Mouse (Mus musculus): ENCODE data around the gene Slc26a8. TPM values are rescaled to one million over a fixed set of nuclear protein-coding genes. Genes with fewer than 3 reads are reported as not detected.
A peak's percentile ranks its signal among the peaks of the same experiment; 100 is the strongest.

The Slc26a8 gene
- polyA plus RNA-seq, 1 experiment from 2014 or later = 0.22 TPM

GRCm38 (mm10) chr17:28699789-28700188, 9.8 kb upstream of the Slc26a8 start:
- no peak overlapping the region for H3K27ac ChIP-seq (ENCODE audit: poor library complexity, severe bottlenecking)
- H3K9ac ChIP-seq = no peak overlapping the region
- no peak overlapping the region for H3K4me3 ChIP-seq
- ATAC-seq (ENCODE audit: insufficient number of reproducible peaks, low FRiP score) = no peak
- H3K36me3 ChIP-seq = peaks cover 4% of the 10 kb centered on the region
- H3K9me3 ChIP-seq (replicated peaks) = no peaks in the 10 kb centered on the region
- H3K4me1 ChIP-seq (replicated peaks) = peaks cover 51% of the 10 kb centered on the region
- no peaks in the 10 kb centered on the region for H3K27me3 ChIP-seq (replicated peaks)
- no peak overlapping the region for H3K4me2 ChIP-seq
- 72% methylated on average over 7 of the region's 7 CpGs for WGBS

DNA sequence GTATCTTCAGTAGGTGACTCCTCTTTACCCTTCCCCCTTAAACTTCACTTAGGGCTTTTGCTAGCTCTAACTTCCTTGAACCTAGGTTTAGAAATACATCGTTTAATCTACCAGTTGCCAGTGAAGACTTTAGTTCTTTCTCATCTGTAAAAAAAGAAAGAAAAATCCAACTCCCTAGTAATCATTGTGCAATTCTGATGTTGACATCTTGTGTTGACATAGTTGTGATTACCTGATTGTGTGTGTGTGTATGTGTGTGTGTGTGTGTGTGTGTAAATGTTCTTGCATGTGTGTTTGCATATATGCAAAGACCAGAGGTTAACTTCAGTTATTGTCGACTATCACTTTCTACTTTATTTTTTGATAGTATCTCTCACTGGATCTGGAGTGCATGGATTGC, 8.6 kb upstream of the Slc26a8 start:
- Histone ChIP-seq H3K4me2 (no peak overlapping the region), H3K4me1 (replicated peaks) (peaks cover 57% of the 10 kb centered on the region), H3K27me3 (replicated peaks) (no peaks in the 10 kb centered on the region), H3K27ac (ENCODE audit: poor library complexity, severe bottlenecking) (no peak overlapping the region), H3K9me3 (replicated peaks) (no peaks in the 10 kb centered on the region), H3K9ac (no peak overlapping the region), H3K36me3 (peaks cover 6% of the 10 kb centered on the region), H3K4me3 (no peak overlapping the region)
- ATAC-seq (ENCODE audit: insufficient number of reproducible peaks, low FRiP score) = no peak
- WGBS = 81% methylated on average over 2 of the region's 2 CpGs

DNA sequence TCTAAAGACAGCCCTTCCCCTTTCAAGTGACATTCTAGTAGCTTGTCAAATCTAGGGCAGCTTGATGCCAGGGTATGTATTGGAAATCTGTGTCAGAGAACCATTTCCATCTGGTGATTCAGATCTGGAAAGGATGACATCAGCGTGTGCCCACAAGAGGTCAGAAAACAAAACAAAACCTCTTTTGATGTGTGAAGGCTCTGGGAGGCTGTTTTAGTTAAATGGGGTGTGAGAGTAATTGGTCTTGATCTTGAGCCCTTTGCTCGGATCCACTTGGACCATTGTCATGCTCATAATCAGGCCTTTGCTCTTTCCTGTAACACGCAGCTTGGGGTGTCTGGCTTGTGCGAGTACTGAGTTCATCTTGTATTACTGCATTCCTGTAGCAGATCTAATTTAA, 8.2 kb upstream of the Slc26a8 start:
- Histone ChIP-seq H3K36me3 (peaks cover 7% of the 10 kb centered on the region), H3K9ac (no peak overlapping the region), H3K4me1 (replicated peaks) (peaks cover 60% of the 10 kb centered on the region), H3K4me2 (no peak overlapping the region), H3K27me3 (replicated peaks) (no peaks in the 10 kb centered on the region), H3K9me3 (replicated peaks) (no peaks in the 10 kb centered on the region), H3K4me3 (no peak overlapping the region), H3K27ac (ENCODE audit: poor library complexity, severe bottlenecking) (no peak overlapping the region)
- no peak for ATAC-seq (ENCODE audit: insufficient number of reproducible peaks, low FRiP score)
- 62% methylated on average over 4 of the region's 4 CpGs for WGBS

DNA sequence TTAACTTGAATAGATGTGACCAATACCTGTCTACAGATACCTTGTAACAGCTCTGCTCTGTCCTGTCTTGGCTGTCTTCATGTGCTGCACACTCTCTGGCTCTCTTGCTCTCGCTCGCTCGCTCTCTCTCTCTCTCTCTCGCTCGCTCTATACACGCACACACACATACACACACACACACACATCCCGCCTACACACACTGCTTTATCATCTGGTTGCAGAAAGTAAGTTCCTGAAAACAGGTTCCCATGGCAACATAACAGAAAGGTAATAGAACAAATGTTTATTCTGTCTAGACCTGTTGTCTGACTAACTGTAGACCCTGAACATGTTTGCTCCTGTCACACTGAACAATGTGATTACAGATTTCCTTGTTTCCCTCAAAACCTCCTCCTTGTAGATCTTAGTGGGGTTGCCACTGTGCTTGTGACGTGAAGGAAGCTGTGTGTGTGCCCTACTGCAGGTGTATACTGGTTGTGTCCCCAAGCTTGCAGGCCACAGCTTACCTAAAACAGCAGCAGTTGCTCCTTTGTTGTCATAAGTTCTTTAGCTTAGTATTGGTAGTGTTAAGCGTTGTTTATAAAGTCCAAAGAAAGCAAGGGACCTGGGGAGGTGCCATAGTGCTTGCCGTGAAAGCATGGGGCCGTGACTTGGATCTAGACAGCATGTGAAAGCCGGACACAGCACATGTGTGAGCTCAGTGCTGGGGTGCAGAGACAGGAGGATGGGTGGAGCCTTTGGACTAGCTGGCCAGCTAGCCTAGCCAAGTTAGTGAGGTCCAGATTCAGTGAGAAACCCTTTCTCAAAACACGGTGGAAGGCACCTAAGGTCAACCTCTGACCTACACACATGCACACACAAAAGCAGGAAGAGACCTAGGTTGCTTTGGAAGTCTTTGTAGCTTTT, 7.5 kb upstream of the Slc26a8 start:
- H3K9me3 ChIP-seq (replicated peaks) = no peaks in the 10 kb centered on the region
- no peak for ATAC-seq (ENCODE audit: insufficient number of reproducible peaks, low FRiP score)
- peaks cover 7% of the 10 kb centered on the region for H3K36me3 ChIP-seq
- H3K4me3 ChIP-seq = no peak overlapping the region
- peak overlapping the region; percentile 35 for H3K27ac ChIP-seq (ENCODE audit: poor library complexity, severe bottlenecking)
- H3K27me3 ChIP-seq (replicated peaks) = no peaks in the 10 kb centered on the region
- no peak overlapping the region for H3K9ac ChIP-seq
- H3K4me1 ChIP-seq (replicated peaks) = peaks cover 63% of the 10 kb centered on the region
- 65% methylated on average over 13 of the region's 13 CpGs for WGBS
- no peak overlapping the region for H3K4me2 ChIP-seq

DNA sequence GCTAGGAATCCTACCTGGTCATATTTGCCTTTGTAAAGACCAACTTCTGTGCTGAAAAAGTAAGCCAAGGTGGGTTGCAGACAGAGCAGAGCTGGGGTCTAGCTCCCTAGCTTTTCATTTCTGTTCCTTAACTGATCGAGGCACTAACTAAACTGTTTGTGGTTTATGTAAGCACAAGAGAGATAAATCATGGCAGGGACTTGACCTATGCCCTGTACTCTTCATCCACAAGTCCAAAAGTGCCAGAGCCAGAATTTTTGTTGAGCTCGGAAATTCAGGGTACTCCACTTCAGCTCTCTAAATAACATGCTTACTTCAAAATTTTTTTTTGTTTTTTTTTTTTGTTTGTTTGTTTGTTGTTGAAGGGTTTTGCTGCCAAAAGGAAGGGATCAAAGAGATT, 6.6 kb upstream of the Slc26a8 start:
- peaks cover 57% of the 10 kb centered on the region for H3K4me1 ChIP-seq (replicated peaks)
- H3K27ac ChIP-seq (ENCODE audit: poor library complexity, severe bottlenecking) = no peak overlapping the region
- no peaks in the 10 kb centered on the region for H3K9me3 ChIP-seq (replicated peaks)
- H3K4me2 ChIP-seq = no peak overlapping the region
- peaks cover 4% of the 10 kb centered on the region for H3K36me3 ChIP-seq
- ATAC-seq (ENCODE audit: insufficient number of reproducible peaks, low FRiP score) = no peak
- 38% methylated on average over 2 of the region's 2 CpGs for WGBS
- H3K27me3 ChIP-seq (replicated peaks) = no peaks in the 10 kb centered on the region
- no peak overlapping the region for H3K9ac ChIP-seq
- no peak overlapping the region for H3K4me3 ChIP-seq

GRCm38 (mm10) chr17:28694832-28695231, 4.8 kb upstream of the Slc26a8 start:
- no peaks in the 10 kb centered on the region for H3K9me3 ChIP-seq (replicated peaks)
- H3K27ac ChIP-seq (ENCODE audit: poor library complexity, severe bottlenecking) = no peak overlapping the region
- no peak overlapping the region for H3K4me3 ChIP-seq
- H3K4me2 ChIP-seq = no peak overlapping the region
- peaks cover 62% of the 10 kb centered on the region for H3K4me1 ChIP-seq (replicated peaks)
- H3K27me3 ChIP-seq (replicated peaks) = no peaks in the 10 kb centered on the region
- 84% methylated on average over 4 of the region's 4 CpGs for WGBS
- H3K36me3 ChIP-seq = peaks cover 3% of the 10 kb centered on the region; the same call in 1 of the 2 replicates
- H3K9ac ChIP-seq = no peak overlapping the region
- no peak for ATAC-seq (ENCODE audit: insufficient number of reproducible peaks, low FRiP score)

GRCm38 (mm10) chr17:28694078-28694477, 4.0 kb upstream of the Slc26a8 start:
- ATAC-seq (ENCODE audit: insufficient number of reproducible peaks, low FRiP score) = no peak
- 79% methylated on average over 2 of the region's 2 CpGs for WGBS
- peaks cover 3% of the 10 kb centered on the region; the same call in 1 of the 2 replicates for H3K36me3 ChIP-seq
- no peak overlapping the region for H3K9ac ChIP-seq
- H3K4me3 ChIP-seq = no peak overlapping the region
- H3K9me3 ChIP-seq (replicated peaks) = no peaks in the 10 kb centered on the region
- H3K4me1 ChIP-seq (replicated peaks) = peaks cover 67% of the 10 kb centered on the region
- 0 out of 2 replicates have a peak, but pooled peaks cover 2% of the 10 kb centered on the region for H3K27me3 ChIP-seq (replicated peaks)
- no peak overlapping the region for H3K4me2 ChIP-seq
- no peak overlapping the region for H3K27ac ChIP-seq (ENCODE audit: poor library complexity, severe bottlenecking)

GRCm38 (mm10) chr17:28693086-28693485, 3.1 kb upstream of the Slc26a8 start:
- Histone ChIP-seq H3K27me3 (replicated peaks) (0 out of 2 replicates have a peak, but pooled peaks cover 7% of the 10 kb centered on the region), H3K36me3 (peaks cover 3% of the 10 kb centered on the region; the same call in 1 of the 2 replicates), H3K9me3 (replicated peaks) (no peaks in the 10 kb centered on the region), H3K4me2 (peak overlapping the region; percentile 88), H3K4me3 (peak overlapping the region; percentile 93), H3K27ac (ENCODE audit: poor library complexity, severe bottlenecking) (no peak overlapping the region; the same call in 1 of the 2 replicates), H3K9ac (peak overlapping the region; percentile 96), H3K4me1 (replicated peaks) (peaks cover 59% of the 10 kb centered on the region)
- no peak for ATAC-seq (ENCODE audit: insufficient number of reproducible peaks, low FRiP score)
- 45% methylated on average over 3 of the region's 3 CpGs for WGBS

GRCm38 (mm10) chr17:28692341-28692710, 2.3 kb upstream of the Slc26a8 start:
- peak overlapping the region; percentile 88 for H3K4me2 ChIP-seq
- H3K4me1 ChIP-seq (replicated peaks) = peaks cover 52% of the 10 kb centered on the region
- no peaks in the 10 kb centered on the region for H3K9me3 ChIP-seq (replicated peaks)
- peaks cover 3% of the 10 kb centered on the region; the same call in 1 of the 2 replicates for H3K36me3 ChIP-seq
- no peak for ATAC-seq (ENCODE audit: insufficient number of reproducible peaks, low FRiP score)
- peak overlapping the region; percentile 93 for H3K4me3 ChIP-seq
- under 1% methylated on average over 18 of the region's 18 CpGs for WGBS
- H3K9ac ChIP-seq = peak overlapping the region; percentile 96
- 0 out of 2 replicates have a peak, but pooled peaks cover 7% of the 10 kb centered on the region for H3K27me3 ChIP-seq (replicated peaks)
- H3K27ac ChIP-seq (ENCODE audit: poor library complexity, severe bottlenecking) = peak overlapping the region; percentile 95

- H3K4me2 ChIP-seq = peak overlapping the region; percentile 88
- peaks cover 47% of the 10 kb centered on the region for H3K4me1 ChIP-seq (replicated peaks)
- WGBS = under 1% methylated on average over 48 of the region's 53 CpGs
- H3K9me3 ChIP-seq (replicated peaks) = no peaks in the 10 kb centered on the region
- peak overlapping the region; percentile 93 for H3K4me3 ChIP-seq
- peaks cover 3% of the 10 kb centered on the region; the same call in 1 of the 2 replicates for H3K36me3 ChIP-seq
- 0 out of 2 replicates have a peak, but pooled peaks cover 7% of the 10 kb centered on the region for H3K27me3 ChIP-seq (replicated peaks)
- H3K27ac ChIP-seq (ENCODE audit: poor library complexity, severe bottlenecking) = peak overlapping the region; percentile 95
- ATAC-seq (ENCODE audit: insufficient number of reproducible peaks, low FRiP score) = peak; percentile 40
- H3K9ac ChIP-seq = peak overlapping the region; percentile 96
Measured at GRCm38 (mm10) chr17:28691687-28692340, 1.8 kb upstream of the Slc26a8 start.
